Mouse (Mus musculus) heart, postnatal 0 days (tissue): ENCODE measurements at regions not wholly inside any gene's neighbourhood (a gene's known extent, or its start where the extent isn't known, plus 50 kb on each side); places are given as distances from the start of the nearest gene placed in this dataset.

Experiments used
- CTCF ChIP-seq: IDR thresholded peaks from 2 replicates; pipeline ENCODE4 v1.5.1; 2016; ENCODE audit warnings: antibody characterized with exemption, control low read depth, low read depth
- EP300 ChIP-seq: IDR thresholded peaks from 2 replicates; pipeline ENCODE4 v1.6.1; 2016; ENCODE audit warnings: antibody characterized with exemption, low read depth

DNA sequence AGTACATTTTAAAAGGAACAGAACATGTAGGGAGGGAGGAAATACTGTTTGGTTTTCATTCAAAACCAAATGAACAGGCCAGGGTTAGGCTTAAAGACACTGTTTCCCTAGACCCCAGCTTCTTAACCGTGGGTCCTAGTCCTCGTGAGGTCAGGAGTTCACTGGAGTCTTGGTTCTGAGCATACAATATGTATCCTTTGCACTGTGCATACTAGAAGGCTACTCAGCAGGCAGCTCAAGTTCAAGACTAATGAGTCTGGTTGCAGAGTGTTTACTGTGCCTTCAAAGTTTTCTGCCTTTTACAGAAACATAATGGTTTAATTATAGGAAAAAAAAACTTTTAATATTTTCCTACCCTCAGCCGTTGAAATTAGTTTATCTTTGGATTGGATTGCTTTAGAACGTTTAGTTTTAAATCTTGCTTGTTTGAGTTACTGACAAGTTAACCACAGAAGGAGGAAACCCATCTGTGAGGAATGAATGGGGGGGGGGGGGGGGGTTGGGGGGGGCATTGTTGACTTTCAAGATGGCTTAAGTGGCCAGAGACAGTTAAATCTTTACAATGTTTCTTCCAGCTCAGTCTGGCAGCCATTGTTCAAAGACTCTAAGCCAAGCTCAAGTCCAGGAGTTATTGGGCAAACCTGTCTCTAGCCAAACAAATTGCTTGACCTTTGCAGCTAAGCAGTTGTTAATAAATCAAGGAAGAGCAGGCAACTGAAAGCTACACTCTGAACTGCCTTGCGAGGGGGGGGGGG is 80.6 kb downstream of the Nfkbiz start:
- TF ChIP-seq CTCF (no peak), EP300 (no peak)
